8 mouse cellular contexts compared by ENCODE assay signal in genomic region chr6:71708528-71708927, GRCm38 (mm10). TPM values are rescaled to one million over a fixed set of nuclear protein-coding genes. Genes with fewer than 3 reads are reported as not detected.
A peak's percentile ranks its signal among the peaks of the same experiment; 100 is the strongest.
DNase-seq lines count a peak whose midpoint lies in the region; ATAC-seq and TF ChIP-seq lines count a peak whose summit lies in the region.

No protein-coding gene starts in this region.

- H3K27ac ChIP-seq in cerebellum, adult 2 months (ENCODE audit: insufficient read depth, low read length): peak overlapping the region; percentile 91; the same call in 1 of the 2 replicates
- no peak overlapping the region for H3K27ac ChIP-seq in limb, embryonic 11.5 days (replicated peaks; ENCODE audit: low read depth, low read length)
- no peak overlapping the region for H3K27ac ChIP-seq in stomach, embryonic 15.5 days

- peak in 1 of 2 experiments; percentile 37 for DNase-seq in cerebellum, adult 2 months
- DNase-seq in cerebellum, adult 11 months: no peak
- peak; percentile 15 for DNase-seq in right cerebral cortex, postnatal 14 days
- DNase-seq in right cerebral cortex, postnatal 36 days (ENCODE audit: low spot score in 2 of 2): no peak
- peak; percentile 27 for DNase-seq in limb, embryonic 11.5 days (ENCODE audit: low spot score)
- no peak for DNase-seq in gastrocnemius, postnatal 14 days

- ATAC-seq in limb, embryonic 11.5 days (ENCODE audit: insufficient number of reproducible peaks, low FRiP score, low TSS enrichment, low read depth): no peak
- no peak for ATAC-seq in stomach, embryonic 15.5 days (ENCODE audit: insufficient read depth, low FRiP score, low read depth)
- ATAC-seq in megakaryocyte progenitor cell, adult 5-6 weeks (replicated peaks; ENCODE audit: poor library complexity): no peak

- H3K9me3 ChIP-seq in limb, embryonic 11.5 days (ENCODE audit: control insufficient read depth, low read length): no peaks in the 10 kb centered on the region
- H3K9me3 ChIP-seq in stomach, embryonic 15.5 days: no peaks in the 10 kb centered on the region

- H3K9ac ChIP-seq in limb, embryonic 11.5 days (ENCODE audit: low read length): no peak overlapping the region
- H3K9ac ChIP-seq in stomach, embryonic 15.5 days: no peak overlapping the region; the same call in 1 of the 2 replicates

- peak overlapping the region; percentile 83 for H3K4me2 ChIP-seq in limb, embryonic 11.5 days (ENCODE audit: low read depth, severe bottlenecking)
- H3K4me2 ChIP-seq in stomach, embryonic 15.5 days: peak overlapping the region; percentile 96

- H3K27me3 ChIP-seq in cerebellum, adult 2 months (ENCODE audit: control insufficient read depth, insufficient read depth, low read length): no peaks in the 10 kb centered on the region
- peaks cover 15% of the 10 kb centered on the region for H3K27me3 ChIP-seq in limb, embryonic 11.5 days (ENCODE audit: control insufficient read depth, insufficient read depth, low read length)
- H3K27me3 ChIP-seq in stomach, embryonic 15.5 days (replicated peaks): peaks cover 6% of the 10 kb centered on the region

- TF ChIP-seq CTCF in cerebellum, adult 2 months (IDR thresholded peaks at IDR 0.05; ENCODE audit: borderline replicate concordance, insufficient read depth, low read depth, low read length): no peak

- intact Hi-C loops in gastrocnemius, postnatal 14 days (cut with DNase I; ENCODE audit: low total_unique reads): no loop called here

- peak overlapping the region; percentile 90 for H3K4me3 ChIP-seq in cerebellum, adult 2 months (replicated peaks; ENCODE audit: insufficient read depth, low read depth, low read length)
- peak overlapping the region; percentile 49 for H3K4me3 ChIP-seq in limb, embryonic 11.5 days (ENCODE audit: low read depth, low read length)
- H3K4me3 ChIP-seq in stomach, embryonic 15.5 days (replicated peaks): peak overlapping the region; percentile 59

- H3K36me3 ChIP-seq in limb, embryonic 11.5 days (ENCODE audit: control insufficient read depth, insufficient read depth, low read length): no peaks in the 10 kb centered on the region
- no peaks in the 10 kb centered on the region for H3K36me3 ChIP-seq in stomach, embryonic 15.5 days

- H3K4me1 ChIP-seq in cerebellum, adult 2 months (ENCODE audit: control insufficient read depth, insufficient read depth, low read length): peaks cover 12% of the 10 kb centered on the region; the same call in 1 of the 2 replicates
- 0 out of 2 replicates have a peak, but pooled peaks cover 2% of the 10 kb centered on the region for H3K4me1 ChIP-seq in limb, embryonic 11.5 days (ENCODE audit: control insufficient read depth, insufficient read depth, low read length)
- H3K4me1 ChIP-seq in stomach, embryonic 15.5 days: peaks cover 5% of the 10 kb centered on the region; the same call in 1 of the 2 replicates

- WGBS in cerebellum, adult 2 months: 0% methylated on average over 3 of the region's 3 CpGs
- WGBS in limb, embryonic 11.5 days: 16% methylated on average over 3 of the region's 3 CpGs
- WGBS in stomach, embryonic 15.5 days: 10% methylated on average over 3 of the region's 3 CpGs

- TF ChIP-seq POLR2A in cerebellum, adult 2 months (IDR thresholded peaks at IDR 0.05; ENCODE audit: borderline replicate concordance, insufficient read depth, low read length): no peak

RNA-seq across cellular contexts. Expression of gene Reep1, which starts 1.2 kb away (rescaled TPM):
- 74.0 and 82.1 TPM in 2 replicates for polyA plus RNA-seq in cerebellum, adult 2 months (2012; rRNA removed)
- 8.1 and 8.9 TPM in 2 replicates for polyA plus RNA-seq in limb, embryonic 11.5 days (2014; fragmentation: Nextera tagmentation; extraction: Ambion mirVana)
- polyA plus RNA-seq in stomach, embryonic 15.5 days (2015; fragmentation: Nextera tagmentation; extraction: Ambion mirVana): 14.9 and 15.8 TPM in 2 replicates
- 0.32 and 1.1 TPM in 2 replicates for total RNA-seq in megakaryocyte progenitor cell, adult 5-6 weeks (2015)
- 0.71 and 1.0 TPM in 2 replicates for total RNA-seq in megakaryocyte progenitor cell, adult 5-6 weeks (2017)
- total RNA-seq in gastrocnemius, postnatal 14 days (2021): 10 to 100 TPM; 84.7 to 92.8 TPM

Comparison
In these comparisons a context has a peak if more than half of its experiments do, and no peak if none do; other contexts are left out.
1. DNase-seq: peak in right cerebral cortex, postnatal 14 days (single experiment) and limb, embryonic 11.5 days (single experiment); none in cerebellum, adult 11 months (single experiment), right cerebral cortex, postnatal 36 days (0 of 2) and gastrocnemius, postnatal 14 days (single experiment).
2. Peak in every context shown above with its lines, with median percentiles within 50 percentile points of each other: H3K4me3 ChIP-seq.